Mouse (Mus musculus) heart, postnatal 14 days (tissue): ENCODE measurements around the gene Car3. TPM values are rescaled to one million over a fixed set of nuclear protein-coding genes. Genes with fewer than 3 reads are reported as not detected.
A peak's percentile ranks its signal among the peaks of the same experiment; 100 is the strongest.
"Not testable (repeated sequence)": the region's sequence is repeated elsewhere in the genome, so short reads cannot be mapped to it uniquely, and the experiment has no call there.

Experiments
- DNase-seq, 2 experiments: peaks; one replicate each; pipeline ENCODE4 v3.0.0; 2021 to 2022
- intact Hi-C: fragments of 180-260 bp; cut with DNase I; formaldehyde crosslinking; loops from one replicate; pipeline ENCODE4 v1.15.1; 2025
- long read RNA-seq, 2 experiments: library from polyadenylated mRNA; stranded (forward); transcript quantifications; one replicate each; pipeline ENCODE4 v2.0.0; 2021
- total RNA-seq, 2 experiments: library from RNA; stranded (reverse); gene quantifications; 2 replicates each; pipeline ENCODE4 v1.2.3; 2021

The Car3 gene
- total RNA-seq, result 10 to 100 TPM; 32.4 to 97.8 TPM
- long read RNA-seq, experiment 1, transcript Car3-201 (7 exons, 1,679 nt), result major isoform, 141 of 146 reads
- long read RNA-seq, experiment 1, partial matches to known transcripts, result 2 of 146 reads
- long read RNA-seq, experiment 1, other reads (novel, unspliced or antisense), result 3 of 146 reads
- long read RNA-seq, experiment 2, transcript Car3-201 (7 exons, 1,679 nt), result major isoform, 325 of 332 reads
- long read RNA-seq, experiment 2, partial matches to known transcripts, result 4 of 332 reads
- long read RNA-seq, experiment 2, other reads (novel, unspliced or antisense), result 3 of 332 reads

- DNase-seq, result no peak
- intact Hi-C loops, result no loop called here
Measured at GRCm38 (mm10) chr3:14863022-14863711, at the start of gene Car3. TSS of gene Car3 (plus strand) at chr3:14863512.

GRCm38 (mm10) chr3:14815396-14815795 lies 47.9 kb upstream of the Car3 start:
- intact Hi-C loops, DNase-seq: not testable (repeated sequence)

GRCm38 (mm10) chr3:14819844-14820504 lies 43.3 kb upstream of the Car3 start:
- intact Hi-C loops, result no loop called here

GRCm38 (mm10) chr3:14828896-14829295 lies 34.4 kb upstream of the Car3 start:
- DNase-seq, result no peak
- intact Hi-C loops, result no loop called here

More at GRCm38 (mm10) chr3:14819844-14820504, 43.3 kb upstream of the Car3 start:
- no peak for DNase-seq

- intact Hi-C loops, result no loop called here
- no peak for DNase-seq
Measured at GRCm38 (mm10) chr3:14831219-14831835, 32.0 kb upstream of the Car3 start.

- intact Hi-C loops, result no loop called here
- DNase-seq, result no peak
Measured at GRCm38 (mm10) chr3:14832766-14833165, 30.5 kb upstream of the Car3 start.

GRCm38 (mm10) chr3:14838936-14839335 lies 24.4 kb upstream of the Car3 start:
- intact Hi-C loops, result no loop called here
- DNase-seq, result no peak

- DNase-seq, result no peak
- intact Hi-C loops, result no loop called here
Measured at GRCm38 (mm10) chr3:14839466-14840118, 23.7 kb upstream of the Car3 start.

GRCm38 (mm10) chr3:14848587-14849254 lies 14.6 kb upstream of the Car3 start:
- intact Hi-C loops, result no loop called here
- DNase-seq, result no peak

- DNase-seq, result no peak
- intact Hi-C loops, result no loop called here
Measured at GRCm38 (mm10) chr3:14853966-14854365, 9.3 kb upstream of the Car3 start.

- intact Hi-C loops, result no loop called here
- DNase-seq, result no peak
Measured at GRCm38 (mm10) chr3:14854446-14854845, 8.9 kb upstream of the Car3 start.

- intact Hi-C loops, result no loop called here
- no peak for DNase-seq
Measured at GRCm38 (mm10) chr3:14857874-14858273, 5.4 kb upstream of the Car3 start.

GRCm38 (mm10) chr3:14860291-14860690 lies 3.0 kb upstream of the Car3 start:
- DNase-seq, result no peak

GRCm38 (mm10) chr3:14861165-14861564 lies 2.1 kb upstream of the Car3 start:
- intact Hi-C loops, result no loop called here
- no peak for DNase-seq

More at GRCm38 (mm10) chr3:14860291-14860690, 3.0 kb upstream of the Car3 start:
- intact Hi-C loops, result no loop called here

GRCm38 (mm10) chr3:14861787-14862186 lies 1.5 kb upstream of the Car3 start:
- intact Hi-C loops, result no loop called here

GRCm38 (mm10) chr3:14862654-14863021 lies 674 bp upstream of the Car3 start:
- intact Hi-C loops, result no loop called here
- DNase-seq, result no peak

More at GRCm38 (mm10) chr3:14861787-14862186, 1.5 kb upstream of the Car3 start:
- no peak for DNase-seq

- intact Hi-C loops, result no loop called here
- DNase-seq, result no peak
Measured at GRCm38 (mm10) chr3:14863922-14864321, 610 bp downstream of the Car3 start.

- intact Hi-C loops, result no loop called here
- DNase-seq, result no peak
Measured at GRCm38 (mm10) chr3:14865941-14866340, 2.6 kb downstream of the Car3 start.

- intact Hi-C loops, result loop anchor here (2.0 to 10.0 kb wide), 3 partner anchors 225 to 378 kb away; no protein-coding TSS in a partner anchor
- peak; percentile 63 to 75 for DNase-seq
Measured at GRCm38 (mm10) chr3:14869779-14870178, 6.5 kb downstream of the Car3 start.

GRCm38 (mm10) chr3:14870528-14870927 lies 7.2 kb downstream of the Car3 start:
- DNase-seq, result no peak
- intact Hi-C loops, result loop anchor here (2.0 to 10.0 kb wide), 3 partner anchors 224 to 377 kb away; no protein-coding TSS in a partner anchor
